Mouse (Mus musculus) layer of hippocampus, postnatal 10 days (tissue): ENCODE results near the gene Ptprd. TPM values are rescaled to one million over a fixed set of nuclear protein-coding genes. Genes with fewer than 3 reads are reported as not detected.
"Not testable (repeated sequence)": the region's sequence is repeated elsewhere in the genome, so short reads cannot be mapped to it uniquely, and the experiment has no call there.

ENCODE experiments used
- DNase-seq, 2 experiments: peaks; one replicate each; pipeline ENCODE4 v3.0.0; 2021; ENCODE audit warnings: low spot score in 2 of 2
- total RNA-seq, 2 experiments: library from RNA; stranded (reverse); gene quantifications; 2 replicates each; pipeline ENCODE4 v1.2.3; 2021

The Ptprd gene
- total RNA-seq, 2 experiments from 2014 or later: 196 to 217 TPM

- no peak for DNase-seq
Measured at GRCm38 (mm10) chr4:77961711-77962110, 250.1 kb downstream of the Ptprd start.

- DNase-seq: no peak
Measured at GRCm38 (mm10) chr4:77889489-77889888, 322.3 kb downstream of the Ptprd start.

GRCm38 (mm10) chr4:77880213-77880612 lies 331.5 kb downstream of the Ptprd start:
- no peak for DNase-seq

GRCm38 (mm10) chr4:77861269-77861668 lies 350.5 kb downstream of the Ptprd start:
- DNase-seq: no peak

GRCm38 (mm10) chr4:77797391-77797790 lies 414.4 kb downstream of the Ptprd start:
- DNase-seq: not testable (repeated sequence)

DNA sequence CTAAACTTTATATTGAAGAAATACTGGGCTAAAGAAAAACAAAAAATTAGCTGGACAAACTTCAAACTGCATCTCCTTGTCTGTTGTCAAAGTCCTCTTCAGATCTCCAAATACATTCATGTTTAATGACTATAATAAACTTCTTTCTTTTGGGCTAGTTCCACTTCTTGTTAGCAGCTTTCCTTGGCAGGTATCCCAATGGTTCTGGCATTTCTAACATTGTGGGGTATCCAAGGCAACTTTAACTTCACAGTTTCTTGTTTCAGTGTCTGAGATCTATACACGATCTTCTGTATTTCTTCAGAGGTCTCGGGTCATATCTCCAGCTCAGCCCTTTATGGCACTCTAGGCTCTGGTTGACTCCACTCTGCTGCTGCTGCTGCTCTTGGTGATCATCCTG lies 434.5 kb downstream of the Ptprd start:
- DNase-seq: no peak

GRCm38 (mm10) chr4:77763790-77764189 lies 448.0 kb downstream of the Ptprd start:
- no peak for DNase-seq

DNA sequence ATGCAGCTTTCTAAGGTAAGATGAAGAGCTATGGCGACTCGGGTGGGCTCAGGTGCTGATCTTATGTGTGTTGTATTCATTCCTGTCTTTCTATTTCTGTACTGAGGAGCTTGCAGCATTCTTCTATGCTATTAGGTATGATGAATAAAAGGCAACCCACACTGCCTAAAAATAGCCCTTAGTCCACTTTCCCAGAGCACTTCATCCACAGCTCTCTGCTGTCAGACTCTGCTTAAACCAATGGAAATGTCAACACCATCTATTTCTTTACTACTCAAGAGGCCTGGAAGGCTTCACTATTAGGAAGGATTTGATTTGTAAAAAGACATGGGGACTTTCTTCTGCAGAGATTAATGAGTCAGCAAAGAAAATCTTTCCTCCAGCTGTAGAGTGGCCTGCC lies 468.4 kb downstream of the Ptprd start:
- DNase-seq: no peak

GRCm38 (mm10) chr4:77721908-77722307 lies 489.9 kb downstream of the Ptprd start:
- DNase-seq: no peak

- no peak for DNase-seq
Measured at GRCm38 (mm10) chr4:77717792-77718191, 494.0 kb downstream of the Ptprd start.

DNA sequence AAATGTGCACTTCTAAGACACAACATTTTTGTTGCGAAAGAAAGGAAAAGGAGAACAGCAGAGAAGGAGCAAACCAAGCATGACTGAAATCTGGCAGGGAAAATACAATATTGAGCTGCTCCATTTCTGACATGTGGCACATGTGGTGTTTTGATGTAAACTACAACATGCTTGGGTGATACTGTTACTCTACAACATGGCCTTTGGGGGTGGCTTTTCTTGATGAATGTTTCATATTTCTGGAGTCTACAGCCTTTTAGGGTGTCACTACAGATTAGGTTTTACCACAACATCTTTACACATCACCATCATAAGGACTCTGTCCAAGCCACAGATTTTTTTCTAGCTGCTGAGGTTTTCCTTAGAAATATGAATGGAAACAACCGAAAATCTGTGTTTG lies 501.5 kb downstream of the Ptprd start:
- DNase-seq: no peak

GRCm38 (mm10) chr4:77698294-77698693 lies 513.5 kb downstream of the Ptprd start:
- no peak for DNase-seq

- DNase-seq: no peak
Measured at GRCm38 (mm10) chr4:77675798-77676197, 536.0 kb downstream of the Ptprd start.

- no peak for DNase-seq
Measured at GRCm38 (mm10) chr4:77664761-77665160, 547.0 kb downstream of the Ptprd start.

DNA sequence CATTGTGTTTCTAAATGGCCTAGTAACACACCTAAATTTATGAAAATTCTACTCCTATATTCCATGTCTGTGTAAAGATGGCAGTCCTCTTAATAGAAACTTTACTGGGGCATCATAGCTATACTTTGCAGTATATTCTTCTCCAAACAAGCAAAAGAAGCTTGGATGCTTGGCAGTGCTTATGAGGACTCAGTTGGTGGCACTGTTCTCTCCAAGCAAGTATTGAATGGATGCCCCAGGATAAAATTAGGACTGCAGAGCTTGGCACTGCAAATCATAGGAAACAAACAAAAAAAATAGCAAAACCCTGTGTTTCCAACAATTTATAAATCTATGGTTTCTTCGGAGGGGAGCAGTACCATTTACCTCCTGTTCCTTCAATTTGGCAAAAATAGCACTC lies 549.5 kb downstream of the Ptprd start:
- DNase-seq: no peak

- DNase-seq: no peak
Measured at GRCm38 (mm10) chr4:77655669-77656068, 556.1 kb downstream of the Ptprd start.

DNA sequence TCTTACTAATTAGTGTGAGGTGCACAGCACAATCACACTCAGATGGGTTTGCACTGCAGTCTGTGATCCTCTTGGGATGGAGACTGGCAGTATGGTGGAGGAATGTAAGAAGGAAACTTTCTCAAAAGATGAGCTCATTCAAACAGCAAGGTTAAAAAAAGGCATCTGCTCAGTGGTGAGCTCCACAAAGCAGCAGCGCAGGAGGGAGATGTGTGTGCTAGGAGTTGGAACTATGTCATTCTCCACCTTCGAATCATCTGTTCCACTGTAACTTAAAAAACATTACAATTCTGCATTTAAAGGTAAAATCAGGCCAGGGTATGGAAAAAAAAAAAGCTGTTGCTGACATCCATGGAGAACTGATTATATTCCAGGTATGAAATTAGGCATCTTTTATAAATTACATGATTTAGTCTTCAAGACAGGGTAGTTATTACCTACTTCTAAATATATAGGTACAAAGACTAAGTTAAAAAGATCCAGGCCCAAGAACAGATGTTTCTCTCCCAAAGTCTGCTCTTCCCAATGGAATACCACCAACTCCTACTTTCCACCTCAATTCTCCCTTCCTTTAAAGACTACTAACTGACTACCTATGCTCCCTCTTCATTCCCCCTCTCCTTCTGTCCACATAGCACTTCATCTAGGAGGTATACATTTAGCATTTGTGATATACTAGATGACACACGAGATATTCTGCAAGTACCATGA lies 562.0 kb downstream of the Ptprd start:
- no peak for DNase-seq

DNA sequence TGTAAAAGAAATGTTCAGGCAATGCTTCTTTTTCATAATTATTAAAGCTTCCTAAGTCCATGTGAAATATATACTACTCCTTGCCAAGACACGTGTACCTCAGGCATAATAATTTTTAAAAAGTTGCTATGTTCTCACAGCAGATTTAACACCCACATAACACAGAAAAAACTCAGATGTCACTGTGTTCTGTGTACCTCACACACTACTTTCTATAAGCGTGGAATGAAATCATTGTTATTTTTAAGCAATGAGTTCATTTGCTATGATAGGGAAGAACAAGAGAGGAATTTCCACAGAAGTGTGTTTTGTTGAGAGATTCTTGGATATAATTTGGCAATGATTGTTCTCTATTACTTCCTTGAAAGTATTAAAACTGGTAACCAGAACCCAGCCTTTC lies 562.9 kb downstream of the Ptprd start:
- no peak for DNase-seq

DNA sequence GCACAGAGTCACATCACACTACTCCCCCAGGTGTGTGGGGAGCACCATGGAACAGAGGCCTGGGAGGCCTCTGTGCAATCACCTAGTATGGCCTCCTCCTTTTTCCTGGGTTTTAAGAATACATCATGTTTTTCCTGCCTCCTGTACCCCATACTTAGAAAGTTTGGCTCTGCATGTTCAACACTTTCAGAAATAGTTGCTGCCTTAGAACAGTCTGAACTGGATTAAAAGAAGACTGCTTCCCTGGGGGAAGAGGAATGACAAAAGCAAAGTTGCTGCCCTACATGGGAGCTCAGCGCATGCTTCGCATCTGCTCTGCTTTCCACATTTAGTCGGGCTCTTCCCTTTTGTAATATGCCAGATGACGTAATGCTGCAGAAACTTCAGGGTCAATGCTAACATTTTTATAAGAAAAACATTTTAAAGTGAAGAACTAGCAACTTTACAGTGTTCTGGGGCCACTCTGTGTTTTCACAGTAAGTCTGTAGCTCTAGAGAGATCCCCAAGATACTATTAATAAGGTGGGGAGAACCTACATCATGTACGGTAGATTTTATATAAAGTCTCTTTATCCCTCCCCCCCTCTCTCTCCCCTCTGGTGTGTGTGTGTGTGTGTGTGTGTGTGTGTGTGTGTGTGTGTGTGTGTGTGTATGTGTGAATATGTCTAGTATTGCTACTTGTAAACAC lies 564.2 kb downstream of the Ptprd start:
- DNase-seq: no peak

- peak; percentile 24 to 40 for DNase-seq
Measured at GRCm38 (mm10) chr4:77644435-77644834, 567.3 kb downstream of the Ptprd start.

DNA sequence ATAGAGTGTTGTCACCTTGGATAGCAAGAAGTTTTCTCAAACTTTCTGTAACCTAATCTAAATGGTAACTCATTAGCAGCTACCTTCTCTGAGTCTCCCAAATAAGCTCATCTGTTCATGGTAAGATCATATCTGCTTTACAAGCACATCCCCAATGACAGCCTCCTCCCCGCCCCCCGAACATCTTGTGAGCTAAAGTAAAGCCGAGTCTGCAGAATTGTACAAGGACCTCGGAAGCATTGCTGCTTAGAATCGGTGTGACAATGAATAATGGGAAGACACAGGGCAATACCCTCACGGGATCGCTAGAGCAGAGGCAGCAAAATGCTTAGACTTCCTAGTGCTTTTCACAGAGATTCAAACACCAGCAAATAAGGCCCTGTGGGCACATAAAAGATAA lies 571.7 kb downstream of the Ptprd start:
- no peak for DNase-seq

GRCm38 (mm10) chr4:77613129-77613528 lies 598.6 kb downstream of the Ptprd start:
- DNase-seq: no peak

DNA sequence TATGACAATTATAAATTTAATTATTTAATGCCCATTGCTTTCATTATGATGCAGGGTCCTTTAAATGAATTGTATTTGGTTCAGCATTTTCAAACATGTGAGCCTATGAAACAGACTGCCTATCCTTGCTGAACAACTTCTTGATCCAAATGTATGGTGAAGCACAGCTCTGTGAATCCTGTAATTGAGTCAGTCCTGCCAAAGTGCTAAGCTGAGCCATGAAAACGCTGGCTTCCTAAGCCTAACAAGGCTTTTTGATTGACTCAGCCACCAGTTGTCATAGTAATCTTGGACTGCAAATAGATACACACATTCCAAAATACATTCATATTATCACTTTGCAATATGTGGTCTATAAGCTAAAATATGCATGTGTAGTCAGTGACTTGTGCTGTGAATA lies 625.1 kb downstream of the Ptprd start:
- DNase-seq: no peak
